Mouse (Mus musculus) liver, adult 2 months (tissue): Measurements from ENCODE around the gene Epm2aip1. TPM values are rescaled to one million over a fixed set of nuclear protein-coding genes. Genes with fewer than 3 reads are reported as not detected.
A peak's percentile ranks its signal among the peaks of the same experiment; 100 is the strongest.

Experiments used
- DNase-seq: peaks from one replicate; pipeline ENCODE4 v3.0.0-alpha.2; 2011; ENCODE audit warnings: low read depth, low spot score; ENCODE audit errors: extremely low read depth
- H3K27ac ChIP-seq: fragments of 200-500 bp; replicated peaks from 2 replicates; pipeline ENCODE4 v1.5.1; 2012; ENCODE audit warnings: low read depth, mild to moderate bottlenecking, control low read depth, inconsistent platforms, low read length; ENCODE audit not compliant: insufficient read depth
- H3K27me3 ChIP-seq: fragments of 200-500 bp; 2 replicates; pipeline ENCODE4 v1.6.1; 2012; ENCODE audit warnings: mild to moderate bottlenecking, moderate library complexity, low read length, inconsistent platforms; ENCODE audit not compliant: control insufficient read depth, insufficient read depth
- H3K36me3 ChIP-seq: fragments of 200-500 bp; 2 replicates; pipeline ENCODE4 v1.6.1; 2012; ENCODE audit warnings: low read length, inconsistent platforms; ENCODE audit not compliant: control insufficient read depth, insufficient read depth
- H3K4me1 ChIP-seq: fragments of 200-500 bp; 2 replicates; pipeline ENCODE4 v1.6.1; 2011; ENCODE audit warnings: low read length; ENCODE audit not compliant: control insufficient read depth, insufficient read depth
- H3K4me3 ChIP-seq: fragments of 200-500 bp; 2 replicates; pipeline ENCODE4 v1.5.1; 2011; ENCODE audit warnings: low read depth, mild to moderate bottlenecking, control low read depth, low read length, moderate library complexity; ENCODE audit not compliant: insufficient read depth
- H3K79me2 ChIP-seq: fragments of 200-500 bp; 2 replicates; pipeline ENCODE4 v1.6.1; 2012; ENCODE audit warnings: inconsistent platforms, mild to moderate bottlenecking, low read length, moderate library complexity; ENCODE audit not compliant: control insufficient read depth, insufficient read depth
- H3K9ac ChIP-seq: fragments of 200-500 bp; 2 replicates; pipeline ENCODE4 v1.6.1; 2012; ENCODE audit warnings: low read depth, mild to moderate bottlenecking, control low read depth, inconsistent platforms, low read length
- CTCF ChIP-seq: fragments of 200-500 bp; IDR thresholded peaks from 2 replicates; pipeline ENCODE4 v1.5.1; 2011; ENCODE audit warnings: low read depth, low read length, control low read depth
- POLR2A ChIP-seq: fragments of 200-500 bp; IDR thresholded peaks from 2 replicates; pipeline ENCODE4 v1.6.1; 2011; ENCODE audit warnings: low read length, control low read depth; ENCODE audit not compliant: insufficient read depth; ENCODE audit errors: extremely low read depth
- WGBS: fragments of 180-500 bp; shearing (Covaris S2); methylation state at CpG from one replicate; pipeline ENCODE4 v1.1.7; 2018; 5-methylcytosine and 5-hydroxymethylcytosine counted together
- polyA plus RNA-seq: library from polyadenylated mRNA; depleted of rRNA; stranded (reverse); fragments of >200 nt; gene quantifications from 2 replicates; pipeline ENCODE4 v1.2.3, GENCODE M21; 2012; rRNA removed
- total RNA-seq: library from RNA; depleted of rRNA; stranded (reverse); fragments of >200 nt; gene quantifications from 2 replicates; pipeline ENCODE4 v1.2.3, GENCODE M21; 2014; rRNA removed

The Epm2aip1 gene
- total and polyA plus RNA-seq, 2 experiments, result 5.2 to 8.8 TPM

GRCm38 (mm10) chr9:111314219-111314618, 42.5 kb downstream of the Epm2aip1 start:
- no peak overlapping the region for H3K4me3 ChIP-seq
- no peaks in the 10 kb centered on the region for H3K36me3 ChIP-seq
- H3K27ac ChIP-seq, result no peak overlapping the region
- H3K27me3 ChIP-seq, result peaks cover 19% of the 10 kb centered on the region
- no peak overlapping the region for H3K9ac ChIP-seq
- DNase-seq, result peak; percentile 31
- TF ChIP-seq POLR2A (no peak), CTCF (peak; percentile 80)
- H3K4me1 ChIP-seq, result no peaks in the 10 kb centered on the region; the same call in 1 of the 2 replicates
- WGBS, result 37% methylated on average over 5 of the region's 5 CpGs
- no peaks in the 10 kb centered on the region for H3K79me2 ChIP-seq

DNA sequence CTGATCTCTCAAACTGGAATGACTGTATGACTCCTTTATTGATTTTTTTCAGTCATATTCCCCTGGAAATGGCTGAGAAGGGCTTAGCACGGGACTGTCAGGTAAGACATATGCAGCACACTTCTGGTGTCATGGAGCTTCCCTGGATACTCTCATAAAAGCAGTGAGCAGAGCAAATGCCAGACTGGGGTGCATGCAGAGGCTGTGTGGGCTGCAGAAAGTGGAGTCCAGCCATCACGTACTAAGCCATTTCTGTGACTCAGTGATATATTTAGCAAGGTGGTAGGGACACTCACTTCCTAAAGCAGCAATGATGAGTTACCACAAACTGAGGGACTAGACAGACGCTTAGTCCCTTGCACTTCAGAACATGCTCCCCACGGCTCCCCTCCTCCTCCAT, 49.2 kb downstream of the Epm2aip1 start:
- no peaks in the 10 kb centered on the region for H3K36me3 ChIP-seq
- H3K9ac ChIP-seq, result no peak overlapping the region
- H3K27ac ChIP-seq, result no peak overlapping the region
- no peaks in the 10 kb centered on the region for H3K27me3 ChIP-seq
- TF ChIP-seq POLR2A, result no peak
- TF ChIP-seq CTCF, result no peak
- no peak overlapping the region for H3K4me3 ChIP-seq
- H3K4me1 ChIP-seq, result no peaks in the 10 kb centered on the region
- no peak for DNase-seq
- no peaks in the 10 kb centered on the region for H3K79me2 ChIP-seq
- 77% methylated on average over 4 of the region's 4 CpGs for WGBS

- H3K27ac ChIP-seq, result no peak overlapping the region
- 70% methylated on average over 2 of the region's 2 CpGs for WGBS
- H3K4me1 ChIP-seq, result peaks cover 3% of the 10 kb centered on the region; the same call in 1 of the 2 replicates
- TF ChIP-seq POLR2A, result no peak
- TF ChIP-seq CTCF, result no peak
- H3K79me2 ChIP-seq, result no peaks in the 10 kb centered on the region
- DNase-seq, result no peak
- no peak overlapping the region for H3K9ac ChIP-seq
- H3K36me3 ChIP-seq, result no peaks in the 10 kb centered on the region
- H3K27me3 ChIP-seq, result no peaks in the 10 kb centered on the region
- no peak overlapping the region for H3K4me3 ChIP-seq
These were observed 53.2 kb downstream of the Epm2aip1 start for GRCm38 (mm10) chr9:111324881-111325280.

Other genes with a start within 250 kb of the Epm2aip1 start
- 2.4 and 3.2 TPM in 2 replicates for gene Ccrl2, start 214.4 kb upstream of the Epm2aip1 start, total RNA-seq
- 1.3 and 1.8 TPM in 2 replicates for gene Ccrl2, start 214.4 kb upstream of the Epm2aip1 start, polyA plus RNA-seq
- 24.6 and 37.8 TPM in 2 replicates for gene Lrrfip2, start 154.3 kb upstream of the Epm2aip1 start, total RNA-seq
- gene Lrrfip2, start 154.3 kb upstream of the Epm2aip1 start, polyA plus RNA-seq, result 9.3 and 9.7 TPM in 2 replicates
- gene Mlh1, start 138 bp upstream of the Epm2aip1 start, total RNA-seq, result 13.9 and 14.2 TPM in 2 replicates
- gene Mlh1, start 138 bp upstream of the Epm2aip1 start, polyA plus RNA-seq, result 7.2 and 8.8 TPM in 2 replicates
- under 0.01 and 0.13 TPM in 2 replicates for gene Trank1, start 39.8 kb downstream of the Epm2aip1 start, total RNA-seq
- not detected in 2 replicates for gene Trank1, start 39.8 kb downstream of the Epm2aip1 start, polyA plus RNA-seq
- gene Dclk3, start 167.2 kb downstream of the Epm2aip1 start, total RNA-seq, result 10.1 and 10.5 TPM in 2 replicates
- gene Dclk3, start 167.2 kb downstream of the Epm2aip1 start, polyA plus RNA-seq, result 4.3 and 4.8 TPM in 2 replicates